Mouse (Mus musculus) kidney, postnatal 25 days (tissue): Measurements from ENCODE around the gene Gm10401.

Experiments
- DNase-seq, 2 experiments: peaks; one replicate each; pipeline ENCODE4 v3.0.0; 2021; ENCODE audit warnings: mixed read lengths in 2 of 2

The Gm10401 gene

GRCm38 (mm10) chr5:115098195-115098594 is at the start of gene Gm10401:
Gm10401 (minus strand) TSS chr5:115098295.
- DNase-seq: no peak

GRCm38 (mm10) chr5:115147388-115147787 is 49.3 kb upstream of the Gm10401 start:
- DNase-seq: peak in 1 of 2 experiments; percentile 67

- DNase-seq: peak in 1 of 2 experiments; percentile 22
These were observed 48.6 kb upstream of the Gm10401 start for GRCm38 (mm10) chr5:115146747-115147130.

GRCm38 (mm10) chr5:115145976-115146746 is 48.1 kb upstream of the Gm10401 start:
- DNase-seq: peak in 1 of 2 experiments; percentile 26

- DNase-seq: peak in 1 of 2 experiments; percentile 48
These were observed 47.3 kb upstream of the Gm10401 start for GRCm38 (mm10) chr5:115145253-115145968.

GRCm38 (mm10) chr5:115144471-115144870 is 46.4 kb upstream of the Gm10401 start:
- DNase-seq: peak in 1 of 2 experiments; percentile 30

DNA sequence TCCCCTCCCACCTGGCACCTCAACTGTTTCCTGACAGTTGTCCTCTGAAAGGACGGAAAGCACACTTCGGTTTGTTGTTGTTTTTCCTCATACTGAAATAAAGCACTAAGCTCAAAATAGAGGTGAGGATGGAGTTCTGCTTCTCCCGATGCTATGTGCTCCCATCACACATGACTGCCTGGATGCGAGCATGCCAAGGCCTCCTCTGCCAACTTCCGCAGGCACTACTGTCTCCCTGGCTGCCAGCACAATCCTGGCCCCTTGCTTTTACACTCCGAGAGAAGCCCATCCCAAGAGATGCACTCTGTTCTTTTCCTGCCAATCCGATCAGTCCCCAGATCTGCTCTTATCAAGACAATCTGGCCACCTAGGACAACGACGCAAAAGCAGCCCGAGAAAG is 45.5 kb upstream of the Gm10401 start:
- DNase-seq: no peak

DNA sequence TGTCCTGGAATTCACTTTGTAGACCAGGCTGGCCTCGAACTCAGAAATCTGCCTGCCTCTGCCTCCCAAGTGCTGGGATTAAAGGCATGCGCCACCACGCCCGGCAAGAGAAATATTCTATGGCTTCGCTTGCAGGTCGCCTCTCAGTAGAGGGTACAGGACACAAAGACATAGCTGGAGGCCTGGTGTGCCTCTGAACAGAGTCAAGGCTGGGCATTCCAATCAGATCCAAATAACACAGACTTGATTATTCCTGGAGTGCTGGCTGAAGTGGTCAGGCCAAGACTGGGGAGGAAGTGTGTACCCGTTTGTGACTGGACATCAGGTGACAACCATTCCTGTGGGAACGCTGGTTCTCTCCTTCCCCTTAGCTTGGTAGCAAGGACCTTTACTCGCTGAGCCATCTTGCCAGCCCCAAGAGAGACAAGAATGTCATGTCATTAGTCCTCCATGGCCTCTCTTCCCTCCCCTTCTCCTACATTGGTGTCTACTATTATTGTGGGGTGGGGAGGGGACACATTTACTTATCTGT is 44.1 kb upstream of the Gm10401 start:
- no peak for DNase-seq

DNA sequence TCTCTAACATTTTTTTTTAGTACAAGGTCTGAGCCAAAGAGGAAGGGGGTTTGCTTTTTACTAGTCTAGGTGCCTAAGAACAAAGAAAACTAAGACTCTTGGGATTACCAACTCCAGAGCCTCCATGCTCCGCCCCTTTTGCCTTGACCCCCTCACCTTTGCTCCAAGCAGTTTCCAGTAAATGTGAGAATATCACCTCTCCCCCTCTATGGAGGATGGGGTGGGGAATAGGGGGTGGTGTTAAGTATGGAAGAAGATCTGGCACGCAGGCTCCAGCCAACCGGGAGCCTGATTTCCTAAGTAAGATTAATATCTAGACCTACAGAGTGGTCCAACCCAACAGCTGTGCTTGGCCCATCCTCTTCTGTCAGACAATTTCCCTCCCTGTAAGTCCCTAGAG is 42.6 kb upstream of the Gm10401 start:
- peak in 1 of 2 experiments; percentile 45 for DNase-seq

- DNase-seq: no peak
These were observed 41.0 kb upstream of the Gm10401 start for GRCm38 (mm10) chr5:115139124-115139523.

- peak; percentile 91 to 94 for DNase-seq
These were observed 36.4 kb upstream of the Gm10401 start, which contains the start of gene Unc119b for GRCm38 (mm10) chr5:115134234-115135165. Unc119b (minus strand) TSS chr5:115134975.

GRCm38 (mm10) chr5:115133358-115134066 is 35.4 kb upstream of the Gm10401 start:
- peak; percentile 25 to 62 for DNase-seq

DNA sequence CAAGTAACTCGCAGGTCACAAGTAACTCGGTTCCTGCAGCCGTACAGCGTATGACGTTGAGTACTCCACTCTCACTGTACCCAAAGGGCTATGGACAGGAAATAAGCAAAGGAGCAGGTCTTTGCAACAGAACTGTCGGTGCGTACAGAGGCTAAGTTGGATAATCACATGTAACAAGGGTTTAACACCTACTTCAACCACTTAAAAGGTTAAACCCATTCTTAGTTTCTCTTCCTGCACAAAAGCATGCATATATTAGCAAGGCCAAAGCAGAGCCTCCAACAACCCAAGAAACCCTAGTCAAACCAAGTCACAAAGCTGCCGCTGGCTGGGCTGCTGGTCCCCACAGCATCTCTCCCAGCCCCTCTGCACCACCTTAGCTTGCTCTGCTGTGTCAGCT is 34.4 kb upstream of the Gm10401 start:
- no peak for DNase-seq

DNA sequence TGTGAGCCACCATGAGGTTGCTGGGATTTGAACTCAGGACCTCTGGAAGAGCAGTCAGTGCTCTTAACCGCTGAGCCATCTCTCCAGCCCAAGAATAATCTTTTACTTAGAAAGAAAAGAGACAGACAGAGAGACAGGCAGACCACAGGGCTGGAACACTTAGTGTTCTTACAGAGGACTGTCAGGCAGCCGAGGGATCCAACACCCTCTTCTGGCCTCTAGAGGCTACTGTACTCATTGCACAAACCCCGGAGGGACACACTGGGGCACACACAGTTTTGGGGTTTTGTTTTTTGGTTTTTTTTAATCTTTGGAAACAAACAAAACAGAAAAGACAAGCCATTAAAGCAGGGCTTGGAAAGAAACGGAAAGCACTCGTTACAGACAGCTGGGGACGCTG is 31.2 kb upstream of the Gm10401 start:
- DNase-seq: peak in 1 of 2 experiments; percentile 40

DNA sequence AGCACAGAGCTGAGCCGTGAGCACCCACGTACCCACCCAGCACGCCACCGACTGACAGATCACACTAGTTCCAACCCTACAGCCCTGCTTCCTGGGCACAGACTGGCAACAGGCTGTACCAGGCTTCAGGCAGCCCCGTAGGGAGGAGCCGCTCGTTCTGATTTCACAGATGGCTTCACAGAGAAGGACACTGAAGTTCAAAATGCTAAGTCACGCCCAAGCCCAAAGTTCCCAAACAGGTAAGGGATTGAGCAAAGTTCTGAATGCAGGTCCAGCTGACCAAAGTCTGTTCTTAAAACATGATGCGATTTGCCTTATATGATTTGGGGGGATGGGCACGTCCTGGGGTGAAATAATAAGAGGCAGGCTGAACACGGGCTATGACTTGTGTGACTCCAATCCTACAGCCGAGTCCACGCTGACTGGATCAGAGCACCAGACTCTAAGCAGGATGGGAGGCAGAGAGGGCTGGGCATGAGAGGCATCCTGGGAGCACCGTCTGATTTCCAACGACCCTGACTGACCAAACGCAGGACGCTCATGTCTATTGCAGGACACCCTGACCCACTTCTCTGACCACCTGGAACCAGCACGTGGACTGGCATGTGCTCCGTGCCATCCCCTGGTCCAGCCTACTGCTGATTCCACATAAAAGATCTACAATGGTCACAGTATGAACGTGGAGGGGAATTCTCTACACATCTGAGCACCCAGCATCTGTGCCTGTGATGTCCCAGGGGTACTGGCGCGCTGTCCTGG is 29.5 kb upstream of the Gm10401 start:
- peak; percentile 80 to 92 for DNase-seq

DNA sequence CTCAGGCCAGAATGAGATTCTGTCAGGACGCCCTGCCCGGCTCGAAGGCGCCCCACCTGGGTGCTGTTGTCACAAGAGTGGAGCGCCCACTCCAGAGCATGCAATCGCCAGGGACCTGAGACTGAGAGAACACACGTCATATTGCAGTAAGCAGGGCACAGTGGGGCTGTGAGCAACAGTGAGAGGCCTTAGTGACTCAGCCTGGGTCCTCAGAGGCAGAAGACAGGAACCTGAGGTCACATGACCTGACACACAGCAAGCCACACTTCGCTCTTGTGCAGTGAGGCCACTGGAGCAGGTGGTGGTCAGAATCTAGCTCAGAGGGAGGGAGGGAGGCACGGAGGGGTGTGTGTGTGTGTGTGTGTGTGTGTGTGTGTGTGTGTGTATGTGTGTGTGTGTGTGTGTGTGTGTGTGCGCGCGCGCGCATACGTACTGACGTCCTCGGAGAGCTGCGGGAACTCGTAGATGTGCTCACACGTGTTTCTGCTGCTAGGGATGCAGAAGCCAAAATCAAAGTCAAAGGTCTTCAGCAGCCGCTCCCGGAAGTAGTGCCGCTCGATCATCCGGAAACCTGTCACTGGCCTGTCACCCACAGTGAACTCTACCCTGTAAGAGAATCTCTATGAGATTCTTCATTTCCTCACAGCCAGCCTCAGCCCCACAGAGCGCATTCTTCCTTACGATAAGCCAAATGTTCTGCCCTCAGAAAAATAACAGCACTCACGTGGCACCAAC is 28.6 kb upstream of the Gm10401 start:
- peak in 1 of 2 experiments; percentile 31 for DNase-seq

DNA sequence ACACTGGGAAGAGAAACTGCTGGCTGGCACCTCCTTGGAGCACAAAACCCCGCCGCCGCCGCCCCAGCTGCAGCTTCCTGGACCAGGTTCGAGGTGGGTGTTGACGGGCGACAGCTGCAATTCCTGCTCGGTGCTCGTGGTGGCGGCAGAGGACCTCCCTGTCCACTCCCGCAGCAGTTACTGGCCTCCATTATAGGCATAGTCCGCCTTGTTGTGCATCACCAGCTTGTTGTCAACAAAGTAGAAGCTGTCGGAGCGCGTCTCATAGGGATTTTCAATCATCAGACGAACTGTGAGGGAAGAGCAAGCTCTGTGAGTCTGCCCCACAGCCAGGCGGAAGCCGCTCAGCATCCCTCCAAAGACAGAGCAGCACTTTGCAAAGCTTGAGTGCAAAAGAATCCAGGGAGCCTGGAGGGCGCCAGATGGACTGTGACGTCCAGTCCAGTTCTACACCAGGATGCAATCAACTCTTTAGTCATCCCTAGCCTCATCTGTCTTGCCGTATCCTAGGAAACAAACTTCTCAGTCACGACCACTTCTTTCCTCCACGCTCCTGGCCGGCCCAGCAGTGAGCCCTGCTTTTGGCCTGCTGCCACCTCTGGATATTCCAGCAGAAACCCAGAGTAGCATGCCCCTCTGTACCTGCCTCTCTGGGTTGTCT is 27.2 kb upstream of the Gm10401 start:
- peak; percentile 87 to 88 for DNase-seq

GRCm38 (mm10) chr5:115124690-115125089 is 26.6 kb upstream of the Gm10401 start:
- no peak for DNase-seq

DNA sequence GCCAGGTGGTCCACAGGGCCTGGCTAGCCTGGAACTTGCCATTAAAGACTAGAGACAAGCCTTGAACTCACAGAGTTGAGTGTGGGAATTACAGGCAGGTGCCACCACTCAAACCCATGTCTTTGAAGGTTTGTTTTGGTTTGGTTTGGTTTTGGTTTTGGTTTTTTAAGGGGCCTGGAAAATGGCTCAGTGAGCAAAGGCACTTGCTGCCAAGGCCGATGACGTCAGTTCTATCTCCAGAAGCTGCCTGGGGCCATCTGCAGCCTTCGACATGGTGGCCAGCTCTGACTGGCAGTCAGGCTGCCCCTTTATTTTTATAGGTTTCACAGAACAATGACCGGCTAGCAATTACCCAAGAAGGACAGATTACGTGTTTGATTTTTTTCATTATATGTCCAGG is 22.9 kb upstream of the Gm10401 start:
- no peak for DNase-seq
